Mouse (Mus musculus): ENCODE results near the gene Ywhaq. TPM values are rescaled to one million over a fixed set of nuclear protein-coding genes. Genes with fewer than 3 reads are reported as not detected.

The Ywhaq gene
- polyA plus RNA-seq, 1 experiment: 84.6 TPM

DNA sequence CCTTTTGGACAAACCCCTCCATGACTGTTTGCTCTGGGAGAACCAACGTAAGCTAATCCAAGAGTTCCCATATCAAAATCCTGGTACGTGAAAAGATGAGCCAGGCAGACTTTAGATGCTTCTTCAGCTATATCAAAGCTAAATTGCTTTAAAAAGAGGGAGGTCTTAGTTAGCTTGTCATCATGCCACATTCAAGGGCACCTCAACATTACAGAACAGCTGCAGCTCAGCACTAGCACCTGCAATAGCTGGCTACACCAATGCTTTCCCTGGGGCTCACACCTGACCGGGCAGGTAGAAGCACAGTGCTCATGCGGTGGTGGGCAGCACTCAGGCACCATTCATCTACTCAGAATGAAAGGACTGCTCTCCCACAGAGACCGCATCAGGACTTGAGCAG, 76.8 kb downstream of the Ywhaq start:
- no peak for TF ChIP-seq CTCF (IDR thresholded peaks at IDR 0.05; ENCODE audit: control insufficient read depth, insufficient read depth, low read length)
- TF ChIP-seq POLR2A (IDR thresholded peaks at IDR 0.05; ENCODE audit: borderline replicate concordance, control insufficient read depth, low read depth, low read length): no peak
- 84% methylated on average over 5 of the region's 5 CpGs for WGBS
- H3K27ac ChIP-seq (ENCODE audit: control insufficient read depth, insufficient read depth, low read depth, low read length, poor library complexity): no peak overlapping the region
- H3K4me3 ChIP-seq (replicated peaks; ENCODE audit: control insufficient read depth, low read depth, low read length): no peak overlapping the region
- H3K4me1 ChIP-seq (ENCODE audit: control insufficient read depth, insufficient read depth, low read length): no peaks in the 10 kb centered on the region; the same call in 1 of the 2 replicates

Other genes with a start within 250 kb of the Ywhaq start
- gene Cpsf3, start 132.2 kb downstream of the Ywhaq start, polyA plus RNA-seq (2011; ENCODE audit: insufficient read depth, insufficient read length, low replicate concordance, missing spikeins): 22.2 and 89.6 TPM in 2 replicates
- 23.9 and 45.6 TPM in 2 replicates for gene Itgb1bp1, start 131.4 kb downstream of the Ywhaq start, polyA plus RNA-seq (2011; ENCODE audit: insufficient read depth, insufficient read length, low replicate concordance, missing spikeins)
- 17.8 and 22.1 TPM in 2 replicates for gene Iah1, start 101.2 kb downstream of the Ywhaq start, polyA plus RNA-seq (2011; ENCODE audit: insufficient read depth, insufficient read length, low replicate concordance, missing spikeins)
- 18.2 and 45.1 TPM in 2 replicates for gene Adam17, start 44.0 kb downstream of the Ywhaq start, polyA plus RNA-seq (2011; ENCODE audit: insufficient read depth, insufficient read length, low replicate concordance, missing spikeins)

Data from bone marrow, adult 2 months (tissue).